Mouse (Mus musculus): ENCODE data around the gene Fam168a. TPM values are rescaled to one million over a fixed set of nuclear protein-coding genes. Genes with fewer than 3 reads are reported as not detected.

Gene Fam168a
- polyA plus RNA-seq (2015; fragmentation: Nextera tagmentation; extraction: Ambion mirVana), result 17.2 and 19.2 TPM in 2 replicates

DNA sequence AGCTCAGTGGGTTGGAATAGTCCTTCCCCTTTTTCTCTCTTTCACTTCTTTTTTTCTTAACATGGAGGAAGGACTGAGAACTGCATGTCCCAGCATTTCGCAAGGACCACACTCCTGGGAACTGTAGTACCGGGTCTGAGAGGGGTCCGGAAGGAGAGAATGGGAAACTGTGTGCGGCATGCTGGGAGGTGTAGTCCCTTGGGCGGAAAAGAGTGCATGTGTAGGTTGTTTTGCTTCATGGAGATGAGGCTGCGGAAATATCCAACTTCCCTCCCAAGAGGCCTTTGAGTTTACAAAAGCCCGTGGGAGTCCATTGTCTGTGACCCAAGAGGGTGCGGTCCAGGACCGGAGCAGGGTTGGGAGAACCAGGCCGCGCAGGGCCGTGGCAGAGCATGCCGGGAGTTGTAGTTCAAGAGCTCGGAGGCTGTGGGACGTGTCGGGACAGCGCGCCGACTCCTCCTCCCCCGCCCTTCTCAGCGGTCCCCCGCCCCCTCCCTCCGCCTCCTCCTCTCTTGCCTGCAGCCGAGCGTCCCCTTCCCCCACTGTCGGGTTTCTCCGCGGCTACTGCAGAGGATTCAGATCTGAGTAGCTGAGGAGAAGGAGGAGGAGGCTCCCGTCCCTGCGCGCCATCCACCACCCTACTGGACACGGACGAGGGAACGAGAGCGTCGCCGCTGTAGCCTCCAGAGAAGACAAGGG, at the start of gene Fam168a:
Fam168a (plus strand) TSS at position 493 of the 699 bp plus-strand sequence.
- DNase-seq (ENCODE audit: low spot score), result peak; percentile 93

DNA sequence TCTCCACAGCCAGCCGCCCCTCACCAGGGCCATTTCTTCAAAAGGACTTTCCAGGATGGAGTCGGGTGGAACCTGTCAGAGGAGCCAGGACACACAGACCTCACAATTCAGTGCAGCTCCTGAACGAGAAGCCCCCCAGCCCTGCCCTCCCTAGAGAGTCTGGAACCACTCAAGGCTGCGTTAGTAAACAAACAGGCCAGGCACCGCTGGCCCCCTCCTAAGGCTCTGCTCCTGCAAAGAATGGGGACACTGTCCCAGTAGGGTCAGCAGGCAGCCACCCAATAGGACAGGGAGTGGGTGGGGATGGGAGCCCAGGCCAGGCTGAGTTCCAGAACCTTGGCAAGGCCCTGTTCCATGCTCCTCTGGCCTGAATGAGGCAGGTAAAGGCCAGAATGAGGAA, 49.7 kb upstream of the Fam168a start:
- no peak for DNase-seq (ENCODE audit: low spot score)

DNA sequence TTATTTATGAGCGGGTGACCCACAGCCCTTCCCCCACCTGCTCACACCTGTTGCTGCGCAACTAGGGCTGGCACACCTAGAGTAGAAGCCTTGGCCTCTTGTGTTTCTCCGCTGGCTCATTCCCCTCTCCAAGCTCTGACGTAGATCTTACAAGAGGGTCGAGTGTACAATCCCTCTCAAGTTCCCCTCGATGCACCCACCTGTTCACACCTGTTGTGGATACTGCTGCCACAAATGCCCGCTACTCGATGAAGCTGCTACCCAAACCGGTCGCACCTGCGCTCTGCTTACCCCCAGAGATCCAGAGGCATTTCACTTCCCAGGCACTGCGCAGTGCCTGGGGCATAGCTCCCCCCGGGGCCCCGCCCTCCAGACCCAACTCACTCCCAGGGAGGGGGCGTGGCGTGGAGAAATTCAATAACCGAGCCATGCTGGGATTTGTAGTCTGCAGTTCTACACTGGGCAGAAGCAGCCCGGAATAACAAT, 48.3 kb upstream of the Fam168a start:
- DNase-seq (ENCODE audit: low spot score), result no peak

DNA sequence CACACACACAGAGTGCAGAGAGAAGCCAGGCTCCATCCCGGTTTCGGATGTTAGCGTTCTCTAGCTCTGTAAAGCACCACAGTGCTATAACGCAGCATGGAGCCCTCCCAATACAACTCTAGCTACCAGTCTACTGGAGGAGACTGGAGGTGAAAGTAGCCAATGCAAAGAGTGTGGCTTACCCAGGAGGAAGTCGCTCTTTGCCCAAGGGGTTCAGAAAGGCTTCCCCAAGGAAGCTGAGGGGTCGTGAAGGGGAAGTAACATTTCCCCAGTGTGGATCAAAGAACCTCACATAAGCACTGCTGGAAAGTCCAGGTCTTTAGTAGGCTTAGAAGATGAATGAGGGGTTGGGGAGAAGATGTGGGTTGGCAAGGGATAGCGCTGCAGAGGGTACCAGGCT, 45.2 kb upstream of the Fam168a start:
- DNase-seq (ENCODE audit: low spot score), result no peak

DNA sequence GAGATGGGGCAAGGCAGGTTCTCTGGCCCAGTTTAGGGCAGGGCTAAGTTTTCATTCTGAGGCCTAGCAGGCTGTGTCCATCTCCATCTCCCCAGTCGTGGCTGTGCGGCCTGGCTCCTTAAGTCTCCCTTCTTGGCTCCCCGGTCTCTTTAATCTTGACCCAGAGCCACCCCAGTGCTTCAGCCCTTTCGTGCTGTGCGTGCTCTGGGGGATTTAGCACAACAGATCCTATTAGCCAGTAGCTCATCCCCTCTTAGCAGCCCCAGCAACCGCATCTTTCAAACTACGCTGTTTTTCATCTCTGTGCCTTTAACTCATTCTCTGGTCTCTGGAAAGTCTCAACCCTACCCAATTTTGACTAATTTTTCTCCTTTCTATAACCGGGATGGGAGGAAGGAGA, 44.2 kb upstream of the Fam168a start, which contains the start of gene Plekhb1:
Plekhb1 (minus strand) TSS at position 184 of the 400 bp plus-strand sequence.
- DNase-seq (ENCODE audit: low spot score), result no peak

DNA sequence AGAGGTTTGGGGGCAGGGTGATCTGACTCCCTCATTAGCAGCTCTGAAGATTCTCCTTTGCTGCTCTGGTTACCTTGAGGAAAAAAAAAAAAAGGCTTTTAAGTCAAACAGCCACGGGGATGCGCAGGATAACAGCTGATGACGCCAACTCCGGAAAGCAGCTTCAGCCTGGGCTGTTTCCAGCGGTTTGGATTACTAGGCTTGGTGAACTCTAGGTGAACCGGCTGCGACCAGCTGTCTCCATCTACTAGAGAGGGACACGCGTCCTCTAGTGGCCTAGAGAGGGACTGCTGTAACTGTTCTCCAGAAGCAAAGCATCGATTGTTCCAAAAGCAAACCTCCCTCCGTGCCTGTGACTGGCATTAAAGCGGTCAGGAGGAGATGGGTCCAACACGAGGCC, 43.2 kb upstream of the Fam168a start:
- peak; percentile 81 for DNase-seq (ENCODE audit: low spot score)

DNA sequence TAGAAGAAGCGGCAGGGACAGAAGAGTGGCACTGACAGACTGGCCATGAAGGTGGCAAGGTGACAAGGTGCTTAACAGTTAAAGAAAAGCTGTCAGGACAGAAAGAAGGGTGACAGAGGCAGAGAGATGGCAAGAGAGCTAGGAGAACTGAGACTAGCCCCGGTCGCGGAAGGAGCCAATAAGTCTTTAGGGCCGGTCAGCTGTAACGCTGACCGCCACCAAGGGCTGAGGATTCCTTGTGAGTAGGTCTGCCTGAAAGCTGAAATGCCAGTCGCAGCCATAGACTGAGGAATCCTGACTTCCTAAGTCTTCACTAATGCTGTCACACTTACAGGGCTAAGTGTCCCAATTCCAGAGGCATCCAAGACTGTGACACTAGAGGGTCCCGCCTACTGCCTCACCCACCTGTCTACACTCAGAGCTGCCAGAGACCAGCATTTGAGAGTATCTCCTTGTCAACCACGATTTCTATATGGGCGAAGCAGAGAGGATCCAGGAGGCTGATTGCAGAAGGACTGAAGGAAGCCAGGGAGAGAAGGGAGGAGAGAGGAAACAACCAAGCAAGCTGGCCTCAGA, 42.6 kb upstream of the Fam168a start:
- DNase-seq (ENCODE audit: low spot score), result no peak

DNA sequence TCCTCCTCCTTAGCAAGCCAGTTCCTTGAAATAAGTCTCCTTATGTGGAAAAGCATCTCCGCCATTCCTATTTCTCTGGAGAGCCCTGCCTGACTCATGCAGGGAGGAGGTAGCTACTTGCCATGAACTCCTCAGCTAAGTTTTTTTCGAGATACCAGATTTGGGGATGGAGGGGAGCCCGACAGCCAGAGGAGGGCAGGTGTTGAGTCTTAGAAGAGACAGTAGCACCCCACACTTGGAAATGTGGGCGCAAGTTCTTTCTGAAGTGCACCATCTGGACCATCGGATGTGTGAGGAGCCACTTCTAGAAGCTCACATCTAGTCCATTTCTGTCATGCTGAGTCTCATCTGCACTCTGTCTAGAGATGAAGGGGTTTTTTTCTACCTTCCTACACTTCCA, 35.8 kb upstream of the Fam168a start:
- DNase-seq (ENCODE audit: low spot score), result no peak

DNA sequence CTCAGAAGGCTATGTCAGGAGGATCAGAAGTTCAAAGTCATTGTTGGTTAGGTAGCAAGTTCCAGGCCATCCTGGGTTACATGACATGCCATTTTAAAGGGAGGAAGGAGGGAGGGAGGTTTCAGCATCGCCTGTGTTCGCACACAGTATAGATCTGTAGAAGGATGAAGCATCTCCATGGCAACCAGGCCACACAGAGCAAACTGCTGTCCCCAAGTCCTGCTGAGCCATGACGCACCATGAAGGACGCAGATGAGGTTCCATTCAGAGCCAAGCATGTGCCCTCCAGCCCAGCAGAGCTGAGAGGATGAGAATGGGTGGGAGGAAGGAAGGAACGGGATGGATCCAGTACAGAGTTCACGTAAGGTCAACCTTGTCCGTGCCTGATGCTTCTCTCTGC, 33.0 kb upstream of the Fam168a start:
- no peak for DNase-seq (ENCODE audit: low spot score)

DNA sequence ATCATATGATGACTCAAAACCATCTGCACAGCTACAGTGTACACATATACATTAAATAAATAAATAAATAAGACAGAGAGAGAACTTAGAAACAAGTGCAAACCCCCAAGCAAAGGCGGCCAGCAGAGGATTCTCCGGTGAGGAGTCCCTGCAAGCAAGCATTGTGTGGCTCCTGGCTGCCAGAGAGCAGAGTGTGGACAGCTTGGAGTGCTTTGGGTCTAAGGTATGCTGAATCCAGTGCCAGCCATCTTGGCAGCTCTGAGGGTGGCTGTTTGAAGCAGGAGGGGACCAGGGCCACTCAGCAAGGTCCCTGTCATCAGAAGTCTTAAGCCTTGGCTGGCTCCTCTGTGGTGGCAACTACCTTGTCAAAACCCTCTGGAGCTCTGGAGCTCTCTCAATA, 31.5 kb upstream of the Fam168a start:
- DNase-seq (ENCODE audit: low spot score), result no peak

DNA sequence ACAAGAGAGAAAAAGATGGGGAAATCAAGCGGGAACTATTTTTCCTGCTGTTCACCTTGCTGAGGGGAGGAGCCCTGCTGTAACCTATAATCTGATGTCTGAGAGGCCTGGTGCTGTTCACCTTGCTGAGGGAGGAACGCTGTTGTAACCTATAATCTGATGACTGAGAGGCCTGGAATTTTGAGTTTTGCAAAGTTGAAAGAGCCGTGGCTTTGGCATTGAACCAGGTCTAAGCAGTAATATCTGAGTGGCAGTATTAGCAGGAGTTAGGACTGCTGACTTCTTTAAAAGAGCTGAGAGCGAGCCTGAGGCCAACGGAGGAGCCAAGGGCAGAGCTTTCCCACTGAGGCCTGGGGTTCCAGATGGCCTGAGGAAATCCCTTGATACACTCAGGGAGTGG, 28.4 kb upstream of the Fam168a start:
- no peak for DNase-seq (ENCODE audit: low spot score)

DNA sequence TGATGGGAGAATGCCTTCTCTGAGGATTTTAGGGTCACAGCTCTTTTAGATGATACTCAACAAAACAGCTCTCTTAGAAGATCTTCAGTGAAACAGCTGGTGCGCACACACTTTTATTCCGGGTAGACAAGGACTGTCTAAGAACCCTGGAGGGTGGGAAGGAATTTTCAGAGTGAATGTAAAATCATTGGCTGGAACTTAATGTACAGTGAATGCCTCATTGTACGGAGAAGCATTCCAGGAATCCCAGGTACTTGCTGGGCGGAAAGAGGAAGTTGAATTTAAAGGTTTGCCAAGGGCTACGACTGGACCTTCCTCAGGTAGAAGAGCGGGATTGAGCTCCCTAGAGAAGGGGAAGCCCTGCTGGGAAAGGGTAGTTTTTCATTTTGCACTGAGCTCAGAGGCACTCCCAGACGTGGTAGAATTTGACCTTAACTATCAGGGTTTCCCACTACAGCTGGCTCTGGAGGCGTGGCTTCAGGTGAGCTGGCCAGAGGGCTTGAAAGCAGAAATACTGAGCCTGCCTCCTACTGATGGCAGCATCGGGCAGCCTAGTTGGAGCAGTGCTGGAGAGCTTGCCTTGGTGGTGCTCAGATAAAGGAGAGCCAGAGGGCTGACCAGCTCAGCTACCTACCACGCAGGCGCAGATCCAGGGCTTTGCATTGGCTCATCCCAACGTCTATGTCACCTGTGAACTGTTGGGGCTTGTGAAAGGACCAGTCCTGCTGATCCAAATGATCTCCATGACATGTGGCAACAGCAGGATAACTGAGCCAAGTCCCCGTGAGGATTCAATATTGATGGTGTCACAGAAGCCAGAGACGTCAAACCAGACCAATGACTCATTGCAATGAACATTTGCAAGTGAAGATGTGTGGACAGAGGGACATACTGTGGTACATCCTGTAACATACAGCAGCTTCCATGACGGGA, 27.2 kb upstream of the Fam168a start:
- DNase-seq (ENCODE audit: low spot score), result no peak

DNA sequence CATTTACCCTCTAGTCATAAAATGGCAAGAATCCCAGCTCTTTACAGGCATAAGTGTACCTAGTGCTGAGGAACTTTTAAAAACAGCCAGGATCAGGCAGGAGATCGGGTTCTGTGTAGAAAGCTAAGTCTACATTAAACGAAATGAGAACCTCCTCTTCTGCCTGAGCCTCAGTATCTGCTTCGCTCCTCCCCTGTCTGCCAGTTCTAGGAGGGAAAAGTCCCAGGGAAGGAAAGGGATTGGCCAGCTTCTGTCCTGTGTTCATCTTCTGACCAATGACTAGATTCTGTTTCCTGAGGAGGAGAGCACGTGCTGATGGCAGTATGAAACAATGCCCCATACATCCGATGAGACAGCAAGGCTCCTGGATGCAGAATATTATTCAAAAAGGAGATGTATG, 25.3 kb upstream of the Fam168a start:
- DNase-seq (ENCODE audit: low spot score), result no peak

DNA sequence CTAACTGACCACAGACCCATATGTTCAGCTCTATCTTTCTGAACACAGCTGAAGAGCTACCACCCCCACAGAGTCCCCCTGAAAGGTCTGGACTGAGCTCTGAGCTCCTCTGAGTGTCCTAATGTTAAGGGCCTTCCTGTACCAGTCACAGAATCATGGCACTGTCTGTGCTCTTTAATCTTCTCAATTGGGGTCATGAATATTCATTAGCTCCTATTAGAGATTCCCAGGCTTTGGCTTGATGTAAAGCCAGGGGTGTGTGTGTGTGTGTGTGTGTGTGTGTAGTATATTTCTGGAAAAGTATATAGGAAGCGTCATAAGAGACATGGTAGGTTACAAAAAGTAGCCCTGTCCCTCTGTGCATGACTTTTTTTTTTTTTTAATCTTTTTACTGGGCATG, 23.2 kb upstream of the Fam168a start:
- DNase-seq (ENCODE audit: low spot score), result no peak

DNA sequence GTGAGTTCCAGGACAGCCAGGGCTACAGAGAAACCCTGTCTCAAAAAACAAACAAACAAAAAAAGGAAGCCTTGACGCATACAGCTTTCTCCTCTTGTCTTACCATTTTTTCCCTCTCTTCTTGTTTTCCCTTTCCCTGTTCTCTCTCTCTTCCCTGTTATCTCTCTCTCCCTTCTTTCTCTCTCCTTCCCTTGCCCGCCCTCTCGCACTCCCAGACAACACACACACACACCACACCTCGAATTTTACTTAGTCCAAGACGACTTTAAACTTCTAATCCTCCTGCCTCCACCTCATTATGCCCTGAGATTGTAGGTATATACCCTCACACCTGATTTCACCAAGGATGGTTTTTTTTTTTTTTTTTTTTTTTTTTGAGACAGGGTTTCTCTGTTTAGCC, 22.4 kb upstream of the Fam168a start:
- DNase-seq (ENCODE audit: low spot score), result no peak

DNA sequence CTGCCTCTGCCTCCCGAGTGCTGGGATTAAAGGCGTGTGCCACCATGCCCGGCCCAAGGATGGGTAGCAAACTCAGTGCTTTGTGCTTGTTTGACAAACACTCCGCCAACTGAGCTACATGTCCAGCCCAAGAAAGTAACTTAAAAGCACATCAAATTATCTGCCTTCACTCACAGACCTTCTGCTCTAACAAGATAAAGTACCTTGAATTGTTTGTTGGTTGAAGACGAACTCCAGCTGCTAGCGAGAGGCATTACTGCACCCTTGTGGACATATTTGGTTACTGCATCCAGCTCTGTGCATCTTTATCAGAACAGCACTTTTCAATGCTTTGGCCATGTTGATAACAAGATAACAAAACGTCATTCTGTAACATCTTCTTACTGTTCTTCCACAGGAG, 21.9 kb upstream of the Fam168a start:
- peak; percentile 76 for DNase-seq (ENCODE audit: low spot score)

DNA sequence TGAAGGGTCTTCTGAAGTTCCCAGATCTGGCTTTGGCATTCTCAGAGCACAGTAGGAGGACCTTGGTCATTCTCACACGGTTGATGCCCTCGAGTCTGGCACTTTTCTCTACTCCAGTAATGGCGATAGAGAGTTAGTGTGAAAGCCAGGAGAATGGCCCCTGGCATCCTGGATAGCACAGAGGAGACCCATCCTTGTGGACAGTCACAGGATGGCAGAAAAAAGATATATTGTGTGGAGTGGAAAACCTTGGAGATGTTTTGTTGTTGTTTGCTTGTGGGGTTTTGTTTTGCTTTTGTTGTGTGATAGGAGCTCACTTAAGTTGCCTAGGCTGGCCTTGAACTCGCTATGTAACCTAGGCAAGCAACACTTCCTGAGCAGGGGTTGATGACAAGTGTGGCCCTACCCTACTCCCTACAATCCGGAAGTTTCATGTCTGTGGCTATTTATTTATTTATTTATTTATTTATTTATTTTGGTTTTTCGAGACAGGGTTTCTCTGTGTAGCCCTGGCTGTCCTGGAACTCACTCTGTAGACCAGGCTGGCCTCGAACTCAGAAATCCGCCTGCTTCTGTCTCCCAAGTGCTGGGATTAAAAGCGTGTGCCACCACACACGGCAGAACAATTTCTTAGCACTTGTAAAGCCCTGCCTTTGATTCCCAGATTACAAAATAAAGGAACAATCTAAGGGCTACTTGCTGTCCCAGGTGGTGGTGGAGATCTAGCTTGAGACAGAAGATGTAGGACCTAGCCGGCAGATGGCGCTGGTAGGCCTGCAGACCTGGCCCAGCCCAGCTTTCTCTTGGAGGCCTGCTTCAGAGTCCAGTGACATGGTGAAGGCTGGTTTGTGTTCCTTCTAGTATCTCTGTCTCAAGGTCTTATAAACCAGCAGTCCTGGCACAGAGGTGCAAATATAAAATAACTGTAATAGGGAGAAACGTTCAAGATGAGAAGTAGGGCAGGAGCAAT, 21.1 kb upstream of the Fam168a start:
- DNase-seq (ENCODE audit: low spot score), result peak; percentile 68

DNA sequence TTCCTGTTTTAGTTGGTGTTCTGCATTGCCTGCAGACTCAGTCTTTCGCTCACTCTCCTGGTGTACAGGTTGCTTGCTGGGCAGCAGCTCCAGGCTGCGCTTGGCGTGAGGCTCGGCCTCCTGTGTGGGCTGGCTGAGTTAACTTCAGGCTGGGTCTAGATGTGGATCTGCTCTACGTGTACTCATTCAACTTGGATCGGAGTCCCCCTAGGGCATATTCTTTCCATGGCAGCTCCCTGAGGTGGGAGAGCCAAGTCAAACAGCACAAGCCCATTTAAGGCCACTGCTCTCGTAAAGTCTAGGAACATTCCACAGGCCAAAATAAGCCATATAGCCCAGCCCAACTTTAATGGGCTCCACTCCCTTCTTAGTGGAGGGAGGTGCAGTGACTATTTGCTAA, 18.0 kb upstream of the Fam168a start:
- DNase-seq (ENCODE audit: low spot score), result no peak

DNA sequence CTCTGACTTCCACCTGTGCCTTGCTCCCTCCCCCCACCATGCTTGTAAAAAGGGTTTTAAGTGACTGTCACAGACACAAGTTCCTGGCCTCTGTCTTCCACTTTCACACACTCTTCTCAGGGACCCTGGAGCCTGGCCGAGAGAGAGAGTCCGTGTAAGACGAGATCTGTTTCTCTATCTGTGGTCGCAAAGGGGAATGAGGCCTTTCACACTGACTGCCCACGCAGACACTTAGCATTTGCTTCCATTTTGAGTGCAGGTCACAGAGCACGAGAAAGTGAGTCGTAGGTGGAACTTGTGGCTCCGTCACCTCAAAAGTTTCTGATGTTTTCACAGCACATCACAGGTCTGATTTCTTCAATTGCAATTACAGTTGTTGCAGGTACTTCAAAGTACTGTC, 13.2 kb upstream of the Fam168a start:
- DNase-seq (ENCODE audit: low spot score), result no peak

Data from thymus, postnatal 0 days (tissue).